Mouse (Mus musculus) left cerebral cortex, postnatal 14 days (tissue): ENCODE results near the gene Gm20388. TPM values are rescaled to one million over a fixed set of nuclear protein-coding genes. Genes with fewer than 3 reads are reported as not detected.
A peak's percentile ranks its signal among the peaks of the same experiment; 100 is the strongest.

Experiments
- DNase-seq, 2 experiments: peaks; one replicate each; pipeline ENCODE4 v3.0.0; 2021 to 2022; ENCODE audit warnings: low spot score in 2 of 2, mixed read lengths in 1 of 2
- intact Hi-C: fragments of 180-260 bp; cut with DNase I; formaldehyde crosslinking; loops from one replicate; pipeline ENCODE4 v1.15.1; 2025
- total RNA-seq, 2 experiments: library from RNA; stranded (reverse); gene quantifications; 2 replicates each; pipeline ENCODE4 v1.2.3; 2021

The Gm20388 gene
- total RNA-seq, 2 experiments from 2014 or later = 2.8 to 7.3 TPM

DNA sequence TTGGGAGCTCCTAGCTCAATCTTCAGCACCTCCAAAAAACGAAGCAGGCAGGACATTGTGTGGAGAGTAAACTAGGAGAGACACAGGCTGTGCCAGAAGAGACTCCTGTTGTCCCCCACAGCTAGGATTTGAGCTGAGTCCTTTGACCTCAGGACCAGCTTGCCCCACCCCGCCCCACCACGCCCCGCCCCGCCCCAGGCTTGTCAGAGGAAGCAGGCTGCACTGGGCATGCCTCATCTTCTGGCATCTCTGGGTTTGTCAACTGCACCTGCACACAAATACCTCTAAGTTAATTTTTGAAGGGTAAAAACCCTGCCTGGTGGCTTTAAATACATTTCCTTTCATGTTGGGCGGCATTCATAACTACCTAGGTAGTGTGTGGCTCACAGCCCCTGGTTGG lies 290.7 kb downstream of the Gm20388 start:
- intact Hi-C loops = no loop called here
- no peak for DNase-seq

DNA sequence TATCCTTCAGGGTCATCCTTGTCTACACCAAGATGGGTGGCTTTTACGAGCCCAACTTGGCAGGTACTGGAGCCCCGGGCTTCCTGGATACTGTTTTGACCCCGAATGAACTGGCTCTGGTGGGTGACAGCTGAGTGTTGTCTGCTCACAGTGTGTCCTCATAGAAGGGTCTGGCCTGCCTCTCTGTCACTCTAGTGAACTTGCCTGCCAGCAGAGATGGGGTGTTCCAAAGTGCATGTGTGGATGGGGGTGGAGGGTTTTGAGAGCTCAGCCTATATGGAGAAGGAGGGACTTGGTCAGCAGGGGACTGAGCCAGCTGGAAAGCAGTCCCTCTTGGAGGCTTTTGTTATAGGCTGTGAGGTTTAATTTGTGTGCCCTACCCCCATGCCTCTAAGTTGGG lies 291.9 kb downstream of the Gm20388 start:
- intact Hi-C loops = no loop called here
- DNase-seq = no peak

DNA sequence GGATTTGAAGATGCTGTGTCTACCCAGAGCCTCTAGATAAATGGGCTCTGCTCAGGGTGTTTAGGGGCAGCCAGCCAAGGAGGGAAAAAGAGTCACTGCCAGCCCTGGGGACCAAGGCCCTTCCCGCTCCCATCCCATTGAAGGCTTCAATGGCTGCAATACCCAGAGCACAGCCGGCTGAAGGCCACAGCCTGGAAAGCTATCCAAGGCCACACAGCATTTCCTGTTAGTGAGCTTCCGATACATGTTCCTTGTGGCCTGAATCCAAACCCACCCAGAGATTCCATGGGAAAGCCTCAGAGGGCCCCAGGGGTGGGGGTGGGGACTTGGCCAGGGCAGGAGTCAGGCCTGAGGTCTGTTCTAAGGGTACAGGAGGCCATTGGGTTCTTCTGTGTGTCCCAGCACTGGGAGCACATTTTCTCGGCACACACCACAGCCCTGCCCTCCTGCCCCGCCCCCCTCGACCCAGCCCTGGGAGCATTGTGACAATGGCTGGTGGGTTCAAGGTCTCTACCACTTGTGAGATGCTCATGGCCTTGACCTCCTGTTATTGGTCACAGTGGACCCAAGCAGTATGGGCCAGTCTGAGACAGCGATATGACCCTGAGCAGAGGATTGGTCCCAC lies 294.2 kb downstream of the Gm20388 start:
- intact Hi-C loops = no loop called here
- no peak for DNase-seq

DNA sequence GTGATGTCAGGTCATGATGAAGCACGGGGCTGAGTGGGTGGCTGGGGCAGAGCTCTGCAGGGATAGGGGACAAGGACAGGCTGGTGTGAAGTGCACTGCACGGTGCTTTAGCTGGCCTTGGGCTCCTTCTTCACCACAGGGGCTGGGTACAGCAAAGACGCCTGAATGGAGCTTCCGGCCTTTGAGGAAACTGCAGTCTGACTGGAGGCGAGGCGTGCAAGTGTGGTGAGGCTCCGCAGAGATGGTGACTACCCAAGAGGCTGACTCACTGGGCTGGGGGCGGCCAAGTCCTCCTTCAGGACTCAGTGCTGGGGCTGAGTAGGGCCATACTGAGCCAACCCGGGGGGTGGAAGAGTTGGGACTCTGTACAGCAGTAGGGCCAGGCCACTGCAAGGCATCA lies 295.3 kb downstream of the Gm20388 start:
- DNase-seq = no peak

DNA sequence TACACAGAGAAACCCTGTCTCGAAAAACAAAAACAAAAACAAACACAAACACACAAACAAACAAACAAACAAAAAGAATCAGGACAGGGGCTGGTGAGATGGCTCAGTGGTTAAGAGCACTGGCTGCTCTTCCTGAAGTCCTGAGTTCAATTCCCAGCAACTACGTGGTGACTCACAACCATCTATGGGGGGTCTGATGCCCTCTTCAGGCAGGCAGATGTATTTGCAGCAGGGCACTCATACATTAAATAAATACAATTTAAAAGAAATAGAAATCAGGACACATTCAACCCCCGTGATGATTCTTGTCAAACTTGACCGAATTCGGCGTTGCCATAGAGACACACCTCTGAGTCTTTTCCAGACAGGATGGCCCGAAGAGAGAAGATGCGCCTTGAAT lies 296.7 kb downstream of the Gm20388 start:
- intact Hi-C loops = no loop called here
- no peak for DNase-seq

More for the DNA sequence above, 295.3 kb downstream of the Gm20388 start:
- intact Hi-C loops = no loop called here

DNA sequence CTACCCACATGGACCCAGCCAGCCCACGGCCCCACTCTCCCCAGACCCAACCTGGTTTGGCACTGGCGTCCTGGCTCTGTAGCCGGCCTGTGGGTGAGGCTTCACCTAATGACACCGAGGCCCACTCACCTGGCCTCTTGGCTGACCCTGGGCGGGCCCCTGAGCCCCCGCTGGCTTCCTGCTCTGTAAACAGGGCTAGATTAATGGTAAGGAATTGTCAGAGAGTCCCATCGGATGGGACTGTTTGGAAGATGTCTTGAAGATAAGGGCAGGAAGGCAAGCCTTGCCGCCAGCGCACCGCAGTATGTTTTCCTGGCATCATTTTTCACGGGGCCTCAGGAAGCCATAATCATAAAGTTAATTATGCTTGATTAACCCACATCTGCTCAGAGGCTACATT lies 297.5 kb downstream of the Gm20388 start:
- intact Hi-C loops = no loop called here
- no peak for DNase-seq

DNA sequence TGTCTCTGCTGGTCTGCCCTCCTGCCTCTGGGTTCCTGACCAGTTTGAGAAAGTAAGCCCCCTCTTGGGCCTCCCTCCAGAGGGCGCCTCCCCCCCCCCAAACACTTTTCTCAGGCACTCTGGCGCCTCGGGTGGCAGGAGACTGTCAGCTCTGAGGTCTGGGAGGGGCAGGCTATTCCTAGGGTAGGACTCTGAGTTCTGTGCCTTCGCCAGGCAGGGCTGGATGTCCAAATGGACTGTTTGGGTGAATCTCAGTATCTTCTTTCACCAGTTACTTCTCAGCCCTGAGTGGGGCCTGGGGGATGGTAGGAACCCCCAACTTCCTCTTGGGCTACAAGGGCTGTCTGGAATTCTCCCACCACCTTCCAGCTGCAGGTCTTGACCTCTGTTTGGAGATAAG lies 300.7 kb downstream of the Gm20388 start:
- no peak for DNase-seq
- intact Hi-C loops = no loop called here

DNA sequence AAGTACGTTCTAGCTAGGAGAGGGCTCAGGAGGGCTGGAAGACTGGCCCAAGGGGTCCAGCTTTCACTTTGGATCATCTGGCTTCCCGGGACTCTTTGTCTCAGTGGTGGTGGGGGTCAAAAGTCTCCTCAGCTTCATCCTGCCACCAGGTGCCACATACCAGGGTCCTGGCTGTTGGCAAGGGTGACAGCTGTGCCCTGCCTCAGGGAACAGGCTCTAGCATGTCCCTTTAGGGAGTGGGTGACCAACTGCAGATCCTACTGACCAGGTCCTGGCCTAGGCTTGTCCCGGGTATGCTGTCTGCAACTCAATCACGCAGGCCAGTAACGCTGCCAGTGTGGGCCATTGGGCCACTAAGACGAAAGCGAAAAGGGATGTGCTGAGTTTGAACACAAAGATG lies 302.0 kb downstream of the Gm20388 start:
- no peak for DNase-seq
- intact Hi-C loops = no loop called here

DNA sequence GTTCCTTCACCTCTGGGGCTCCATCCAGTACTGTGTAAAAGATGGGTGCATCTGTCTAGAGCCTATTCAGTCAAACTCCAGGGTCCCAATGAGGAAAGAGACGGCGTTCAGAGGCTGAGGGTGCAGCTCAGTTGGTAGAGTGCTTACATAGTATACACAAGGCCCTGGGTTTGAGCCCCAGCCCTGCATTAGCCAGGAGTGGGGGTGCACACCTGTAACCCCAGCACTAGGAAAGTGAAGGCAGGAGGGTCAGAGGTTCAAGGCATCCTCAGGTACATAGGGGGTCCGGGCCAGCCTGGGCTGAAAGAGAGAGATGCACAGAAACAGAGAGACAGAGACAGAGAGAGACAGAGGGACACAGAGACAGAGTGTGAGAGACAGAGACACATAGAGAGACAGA lies 302.6 kb downstream of the Gm20388 start:
- intact Hi-C loops = no loop called here
- no peak for DNase-seq

DNA sequence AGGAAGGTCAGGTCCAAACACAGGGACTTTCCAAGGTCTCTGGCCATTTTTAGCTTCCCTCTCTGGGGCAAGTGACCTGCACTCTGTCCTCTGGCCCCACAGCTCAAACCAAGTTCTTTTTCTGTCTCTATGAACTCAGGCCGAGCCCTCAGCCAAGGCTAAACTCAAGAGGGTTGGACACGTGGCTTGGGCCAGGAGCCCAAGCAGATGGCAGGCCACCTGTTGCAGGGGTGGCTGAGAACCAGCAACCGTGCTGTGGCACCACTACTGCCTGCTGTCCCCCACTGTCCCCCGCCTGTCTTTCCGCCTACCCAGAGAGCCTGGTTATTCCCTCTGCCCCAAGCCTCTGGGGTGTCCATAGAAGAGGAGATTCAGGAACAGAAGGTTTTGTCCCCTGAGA lies 303.3 kb downstream of the Gm20388 start:
- intact Hi-C loops = no loop called here
- no peak for DNase-seq

DNA sequence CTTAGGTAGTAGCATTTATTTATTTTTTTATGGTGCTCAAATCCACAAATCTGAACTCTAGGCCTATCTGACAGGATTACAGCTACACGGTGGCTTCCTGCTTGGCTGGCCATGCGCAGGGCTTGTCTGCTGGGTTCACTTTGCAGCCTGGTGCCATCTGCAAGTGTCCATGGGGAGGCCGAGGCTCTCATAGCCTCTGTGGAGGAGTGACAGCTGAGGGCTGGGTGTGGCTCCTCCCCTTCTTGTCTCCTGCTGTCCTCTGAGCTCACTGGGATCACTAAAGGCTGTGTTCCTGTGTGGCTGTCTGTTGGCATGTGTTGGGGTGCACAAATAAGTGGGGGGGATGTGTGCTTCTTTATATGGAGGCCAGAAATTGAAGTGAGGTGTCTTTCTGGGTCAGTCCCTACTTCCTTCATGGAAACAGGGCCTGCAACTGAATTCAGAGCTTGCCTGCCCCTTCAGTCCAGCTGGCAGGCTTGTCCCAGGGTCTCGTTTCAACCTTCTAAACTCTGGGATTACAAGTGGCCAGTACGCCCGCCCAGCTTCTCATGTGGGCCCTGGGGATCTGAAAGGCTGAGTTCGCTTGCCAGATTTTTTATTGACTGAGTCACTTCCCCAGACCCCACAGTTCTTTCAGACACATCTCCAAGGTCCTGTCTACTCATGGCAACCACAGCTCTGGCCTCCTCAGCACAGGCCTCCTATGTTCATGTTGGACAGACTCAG lies 304.9 kb downstream of the Gm20388 start:
- no peak for DNase-seq
- intact Hi-C loops = no loop called here

DNA sequence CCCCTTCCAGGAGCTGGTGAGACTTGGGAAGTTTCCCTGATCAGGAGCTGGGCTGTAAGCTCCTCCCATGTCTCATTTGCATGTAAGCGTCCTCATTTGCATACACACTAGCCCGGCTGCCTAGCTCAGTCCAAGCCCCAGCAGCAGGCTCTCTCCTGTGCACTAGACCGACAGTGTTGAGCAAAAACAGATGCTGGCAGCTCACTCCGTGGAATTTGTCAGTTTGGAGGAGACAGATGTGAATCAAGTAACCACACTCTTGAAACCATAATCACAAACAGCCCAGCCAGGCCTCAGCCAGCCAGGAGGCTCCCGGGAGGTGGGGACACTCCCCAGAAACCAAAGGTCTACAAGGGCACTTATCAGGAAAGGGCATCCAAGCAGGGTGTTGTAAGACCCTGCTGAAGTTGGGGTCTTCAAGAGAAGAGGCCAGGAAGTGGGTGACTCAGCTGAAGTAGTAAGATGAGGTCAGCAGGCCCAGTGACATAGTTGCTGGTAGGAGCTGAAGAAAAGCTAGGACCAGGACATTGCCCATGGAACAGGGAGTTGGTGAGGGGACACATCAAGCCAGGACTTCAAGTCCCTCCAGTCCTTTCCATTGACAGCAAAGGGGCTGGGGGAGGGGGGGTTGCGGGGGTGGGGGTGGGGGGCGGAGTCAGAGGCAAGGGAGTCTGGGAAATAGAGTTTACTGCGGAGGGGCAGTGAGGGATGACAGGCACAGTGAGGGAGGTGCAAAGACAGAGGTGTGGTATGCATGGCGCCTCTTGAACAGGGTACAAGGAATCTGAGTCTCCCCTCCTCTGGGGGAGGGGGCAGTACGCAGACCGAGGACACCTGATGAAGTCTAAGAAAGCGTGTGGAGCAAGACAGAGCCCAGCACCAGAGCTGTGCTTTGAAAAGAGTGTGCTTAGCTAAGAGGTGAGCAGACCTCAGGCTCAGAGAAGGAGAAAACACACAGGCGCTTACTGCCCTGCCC lies 306.5 kb downstream of the Gm20388 start:
- intact Hi-C loops = no loop called here
- DNase-seq = peak in 1 of 2 experiments; percentile 48

DNA sequence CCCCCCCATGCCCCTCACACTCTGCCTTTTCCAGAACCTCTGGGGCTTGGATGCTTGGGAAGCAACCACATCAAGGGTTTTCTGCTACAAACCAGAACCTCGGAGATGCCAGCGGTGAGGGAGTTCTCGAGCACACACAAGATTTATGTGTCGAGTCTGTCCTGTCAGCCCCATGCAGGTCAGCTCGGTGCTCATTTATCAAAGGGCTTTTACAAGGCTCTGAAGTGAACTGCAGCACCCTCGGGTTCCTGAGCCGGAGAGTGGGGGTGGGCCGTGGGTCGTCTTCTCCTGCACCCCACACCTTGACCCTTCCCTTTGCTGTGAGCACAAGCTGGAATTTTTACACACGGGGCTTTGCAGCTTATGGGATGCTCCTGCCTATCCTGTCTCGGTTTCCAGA lies 311.9 kb downstream of the Gm20388 start:
- no peak for DNase-seq
- intact Hi-C loops = no loop called here

DNA sequence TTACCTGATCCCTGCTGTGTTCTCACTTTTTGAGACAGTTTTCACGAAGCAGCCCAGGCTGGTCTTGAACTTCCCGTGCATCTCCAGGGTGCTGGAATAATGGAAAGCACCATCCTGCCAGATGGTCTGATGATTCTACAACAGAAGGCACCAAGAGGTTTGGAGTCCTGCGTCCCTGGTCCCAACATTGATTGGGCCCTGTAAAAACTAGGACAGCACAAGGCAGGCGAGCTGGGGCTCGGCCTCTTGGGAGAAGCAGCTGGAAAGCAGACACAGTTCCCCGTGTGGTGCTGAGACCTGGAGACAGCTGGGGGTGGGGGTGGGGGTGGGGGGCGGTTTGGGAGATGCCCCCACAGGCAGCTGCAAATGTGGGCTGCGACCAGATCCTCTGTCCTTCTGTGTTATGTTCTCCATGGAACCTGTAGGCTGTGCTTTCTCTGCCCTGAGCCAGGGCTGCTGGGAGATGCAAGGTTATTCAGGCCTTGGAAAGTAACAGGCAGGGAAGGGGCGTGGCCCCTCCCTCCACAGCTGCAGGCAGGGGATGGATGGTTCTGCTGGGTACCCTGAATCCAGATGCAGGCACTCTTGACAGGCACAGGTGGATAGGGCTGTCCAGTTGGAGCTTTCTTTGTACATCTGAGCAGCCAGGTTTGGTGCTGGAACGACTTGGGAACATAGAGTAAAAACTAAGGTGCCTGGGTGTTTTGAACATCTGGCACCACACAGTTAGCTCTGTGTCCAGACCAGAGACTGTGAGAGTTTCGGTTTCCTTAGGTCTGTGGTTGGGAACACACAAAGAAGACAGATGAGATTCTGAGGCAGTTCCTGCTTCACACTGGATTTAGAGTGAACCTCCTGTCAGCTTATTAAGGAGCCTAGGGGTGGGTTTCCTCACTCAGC lies 314.1 kb downstream of the Gm20388 start:
- intact Hi-C loops = no loop called here
- DNase-seq = no peak

DNA sequence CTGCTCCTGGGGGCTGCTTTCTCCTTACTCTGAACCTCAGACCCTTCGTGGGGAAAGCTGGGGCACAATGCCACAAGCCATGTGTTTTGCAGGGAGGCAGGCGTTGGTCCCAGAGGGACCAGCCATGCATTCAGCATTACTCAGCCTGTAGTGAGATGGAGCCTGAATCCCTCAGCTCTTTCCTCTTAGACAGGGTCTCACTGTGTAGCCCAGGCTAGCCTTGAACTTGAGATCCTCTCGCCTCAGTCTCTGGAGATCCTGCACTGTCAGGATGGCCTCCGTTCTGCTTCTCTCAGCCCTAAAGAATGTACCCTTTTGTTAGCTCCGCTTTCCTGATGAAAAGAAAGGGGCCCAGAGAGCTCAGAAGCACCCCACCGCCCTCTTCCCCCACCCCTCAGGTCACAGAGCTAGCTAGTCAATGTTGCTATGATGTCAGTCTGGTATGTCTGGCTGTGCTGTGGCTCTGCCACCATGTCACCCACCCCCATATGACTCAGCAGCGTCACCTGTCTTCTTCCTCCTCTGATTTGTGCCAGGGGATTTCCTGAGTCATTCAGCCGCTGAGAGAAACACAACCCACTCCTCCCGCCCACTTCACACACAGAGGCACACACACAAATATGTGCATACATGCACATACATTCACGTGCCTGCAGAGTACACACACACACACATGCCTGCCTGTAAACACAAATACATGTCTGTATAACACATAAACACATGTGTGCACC lies 314.9 kb downstream of the Gm20388 start:
- DNase-seq = peak; percentile 66 to 85
- intact Hi-C loops = no loop called here

DNA sequence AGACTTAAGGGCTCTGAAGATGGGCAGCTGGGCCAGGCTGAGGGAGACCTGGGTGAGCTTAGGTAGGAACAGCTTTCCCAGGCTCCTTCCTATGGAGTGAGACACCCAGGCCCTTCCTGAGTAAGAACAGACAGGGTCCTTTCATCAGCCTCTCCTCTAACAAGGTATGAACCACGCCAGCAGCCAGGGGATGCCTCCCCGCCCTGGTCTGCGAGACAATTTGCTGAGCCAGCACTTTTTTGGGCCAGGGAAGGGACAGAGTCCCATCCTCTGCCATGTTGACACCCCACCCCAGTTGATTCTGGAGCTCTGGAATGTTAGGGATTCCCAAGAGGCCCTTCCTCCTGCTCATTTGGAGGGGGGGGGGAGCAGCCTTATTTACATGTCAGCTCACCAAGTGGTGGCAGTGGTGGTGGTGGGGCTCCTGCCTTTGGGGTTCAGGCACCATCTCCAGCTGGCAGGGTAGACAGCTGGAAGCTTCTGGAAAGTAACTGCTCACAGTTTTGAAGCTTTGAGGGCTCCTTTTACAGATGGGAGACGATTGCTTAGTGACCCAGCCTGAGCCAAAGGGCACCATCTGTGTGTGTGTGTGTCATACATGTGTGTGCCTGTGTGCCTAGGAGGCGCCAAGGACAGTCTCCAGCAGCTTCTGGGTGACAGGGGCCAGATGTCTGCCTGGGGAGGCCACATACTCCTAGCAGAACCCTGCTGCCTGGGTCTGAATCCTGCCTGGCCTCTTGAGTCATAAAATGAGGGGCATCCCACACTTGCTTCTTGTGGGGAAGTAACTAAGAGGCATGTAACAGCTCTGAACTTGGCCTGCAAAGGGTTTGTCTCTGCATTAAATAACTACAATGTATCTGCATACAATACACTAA lies 316.3 kb downstream of the Gm20388 start:
- DNase-seq = no peak
- intact Hi-C loops = no loop called here

DNA sequence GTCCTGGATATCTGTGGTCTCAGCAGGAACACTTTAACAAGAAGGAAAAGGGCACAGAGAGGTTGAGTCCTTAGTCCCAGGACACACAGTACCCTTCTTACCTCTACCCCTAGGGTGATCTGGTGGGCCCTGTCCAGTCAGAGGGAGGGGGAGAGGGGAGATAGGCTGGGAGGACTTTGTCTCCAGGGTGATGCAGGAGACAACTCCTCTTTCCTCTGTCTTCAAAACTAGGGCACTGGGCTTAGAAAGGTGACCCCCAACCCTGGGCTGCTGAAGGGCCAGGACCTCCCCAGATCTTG lies 316.9 kb downstream of the Gm20388 start:
- intact Hi-C loops = no loop called here
- no peak for DNase-seq
